Mouse (Mus musculus) neural tube, embryonic 10.5 days (tissue): Measurements from ENCODE around the gene Thap2.

ENCODE experiments used
- DNase-seq: peaks from one replicate; pipeline ENCODE4 v3.0.0-alpha.2; 2017; ENCODE audit warnings: low spot score; ENCODE audit errors: extremely low spot score

Gene Thap2

DNA sequence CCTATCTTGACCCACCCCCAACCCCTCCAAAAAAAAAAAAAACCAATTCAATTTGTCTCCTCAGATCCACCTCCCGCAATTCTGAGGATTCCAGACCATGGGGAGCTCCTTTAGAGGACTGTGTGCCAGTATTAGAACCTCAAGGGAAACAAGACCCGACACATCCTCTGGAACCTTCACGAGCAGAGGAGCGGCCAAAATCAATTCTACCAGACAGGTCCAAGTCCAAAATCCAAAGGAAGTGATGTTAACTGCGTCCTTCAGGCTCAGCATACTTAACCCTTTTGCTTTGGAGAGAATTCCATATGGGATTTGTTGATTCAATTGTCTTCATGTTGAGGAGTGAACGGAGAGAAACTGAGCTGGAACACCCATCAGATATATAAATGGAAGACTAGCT lies 29.2 kb downstream of the Thap2 start:
- DNase-seq, result no peak

DNA sequence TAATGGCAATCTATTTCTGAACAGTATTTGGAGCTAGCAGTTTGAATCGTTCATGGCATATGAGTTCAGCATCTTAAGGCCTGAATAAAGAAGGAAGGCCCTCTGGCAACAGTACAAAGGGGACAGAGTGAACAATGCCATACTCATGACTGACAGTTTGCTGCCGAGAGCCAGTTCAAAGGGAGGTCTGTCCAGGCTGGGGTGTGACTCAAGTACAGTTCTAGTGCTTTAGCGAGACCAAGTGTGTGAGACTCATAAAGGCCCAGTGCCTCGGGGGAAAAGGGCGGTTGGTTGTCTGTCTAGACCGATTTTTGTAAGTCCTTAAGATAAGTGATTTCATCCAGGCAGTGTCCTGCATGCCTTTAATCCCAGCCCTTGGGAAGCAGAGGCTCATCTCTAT lies 29.7 kb downstream of the Thap2 start:
- DNase-seq, result no peak

DNA sequence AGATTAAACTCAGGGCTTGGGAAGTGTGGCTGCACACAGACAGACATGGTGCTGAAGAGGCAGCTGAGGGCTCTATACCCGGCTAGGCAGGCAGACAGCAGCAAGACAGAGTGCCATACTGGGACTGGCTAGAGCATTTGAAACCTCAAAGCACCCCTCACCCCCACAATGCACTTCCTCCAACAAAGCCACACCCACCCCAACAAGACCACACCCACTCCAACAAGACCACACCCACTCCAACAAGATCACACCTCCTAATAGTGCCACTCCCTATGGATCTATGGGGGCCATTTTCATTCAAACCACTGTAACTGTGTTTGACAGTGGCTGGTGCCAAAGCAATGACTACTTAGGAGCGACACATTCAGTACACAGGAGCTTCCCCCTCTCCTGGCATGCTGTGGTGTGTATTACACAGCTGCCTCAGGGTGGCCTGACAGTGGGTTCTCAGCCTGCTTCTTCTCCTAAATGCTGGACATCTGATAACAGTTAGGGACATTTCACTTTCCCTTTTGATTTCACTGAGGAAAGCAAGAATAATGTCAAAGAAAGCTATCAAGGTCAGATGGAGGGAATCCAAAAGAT lies 33.3 kb downstream of the Thap2 start:
- DNase-seq, result no peak

DNA sequence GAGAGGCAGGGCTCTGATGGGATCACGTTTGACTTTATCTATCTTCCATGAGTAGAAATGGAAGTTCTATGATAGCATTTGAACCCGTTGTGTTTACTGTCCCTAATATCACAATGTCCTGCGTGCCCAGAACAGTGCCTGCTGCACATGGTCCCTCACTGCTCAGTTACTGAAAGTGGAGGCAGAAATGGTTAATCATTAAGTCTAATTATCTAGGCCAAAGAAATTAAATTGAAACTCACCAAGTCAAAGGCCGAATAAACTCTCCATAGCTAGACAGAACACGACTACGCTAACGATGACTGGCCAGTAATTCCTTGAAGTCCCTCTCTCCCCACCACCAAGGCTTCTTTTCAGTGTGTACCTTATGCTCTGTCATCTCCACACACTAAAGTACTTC lies 34.7 kb downstream of the Thap2 start:
- no peak for DNase-seq

DNA sequence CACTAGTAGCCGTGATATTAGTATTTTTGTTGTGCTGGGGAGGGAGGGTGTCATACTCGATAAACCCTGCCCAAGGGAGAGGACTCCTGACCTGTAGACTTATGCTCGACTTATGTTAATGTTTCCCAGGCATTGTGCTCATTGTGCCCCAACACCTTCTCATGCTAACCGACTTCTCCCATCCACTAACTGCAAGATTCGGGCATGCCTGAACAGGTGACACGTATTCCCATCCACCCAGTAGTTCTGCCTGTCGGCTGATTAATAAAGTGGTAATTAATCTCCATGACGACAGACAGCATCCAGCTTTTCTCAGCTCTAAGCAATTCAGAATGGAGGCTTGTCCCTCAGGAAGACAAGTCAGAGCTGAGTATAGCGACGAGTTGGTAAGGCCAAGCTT lies 35.2 kb downstream of the Thap2 start:
- no peak for DNase-seq

DNA sequence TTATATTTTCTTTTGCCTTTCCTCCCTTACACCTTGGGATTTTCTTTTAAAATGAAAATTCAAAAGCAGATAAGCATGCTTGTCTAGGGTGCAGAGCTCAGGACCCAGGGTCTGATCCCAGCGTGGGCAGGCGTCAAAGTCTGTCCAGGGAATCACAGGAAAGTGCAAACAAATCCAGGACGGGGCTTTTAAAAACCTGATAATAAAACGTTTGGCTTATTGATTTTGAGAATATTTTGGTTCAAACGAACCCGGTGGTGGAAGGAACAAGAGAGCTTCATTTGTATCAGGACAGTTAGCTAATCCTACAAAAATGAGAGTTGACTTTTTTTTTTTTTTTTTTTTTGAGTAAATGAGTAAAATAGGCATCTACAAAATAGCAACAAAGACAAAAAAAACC lies 36.1 kb downstream of the Thap2 start:
- DNase-seq, result no peak

DNA sequence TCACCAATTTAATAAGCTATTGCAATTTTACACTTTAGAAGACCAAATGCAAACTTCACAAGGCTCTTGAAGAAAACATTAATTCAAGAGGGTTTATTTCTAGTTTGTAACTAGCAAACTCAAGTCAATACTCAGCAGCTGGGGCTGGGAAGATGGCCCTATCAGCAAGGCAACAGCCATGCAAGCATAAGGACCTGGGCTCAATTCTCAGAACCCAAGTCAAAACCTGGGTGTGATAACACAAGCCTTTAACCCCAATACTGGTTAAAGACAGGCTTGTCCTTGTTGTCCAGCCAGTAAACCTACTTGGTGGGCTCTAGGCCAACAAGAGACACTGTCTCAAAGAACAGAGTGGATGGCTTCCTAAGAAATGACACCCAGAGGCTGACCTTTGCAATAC lies 37.8 kb downstream of the Thap2 start:
- DNase-seq, result no peak

DNA sequence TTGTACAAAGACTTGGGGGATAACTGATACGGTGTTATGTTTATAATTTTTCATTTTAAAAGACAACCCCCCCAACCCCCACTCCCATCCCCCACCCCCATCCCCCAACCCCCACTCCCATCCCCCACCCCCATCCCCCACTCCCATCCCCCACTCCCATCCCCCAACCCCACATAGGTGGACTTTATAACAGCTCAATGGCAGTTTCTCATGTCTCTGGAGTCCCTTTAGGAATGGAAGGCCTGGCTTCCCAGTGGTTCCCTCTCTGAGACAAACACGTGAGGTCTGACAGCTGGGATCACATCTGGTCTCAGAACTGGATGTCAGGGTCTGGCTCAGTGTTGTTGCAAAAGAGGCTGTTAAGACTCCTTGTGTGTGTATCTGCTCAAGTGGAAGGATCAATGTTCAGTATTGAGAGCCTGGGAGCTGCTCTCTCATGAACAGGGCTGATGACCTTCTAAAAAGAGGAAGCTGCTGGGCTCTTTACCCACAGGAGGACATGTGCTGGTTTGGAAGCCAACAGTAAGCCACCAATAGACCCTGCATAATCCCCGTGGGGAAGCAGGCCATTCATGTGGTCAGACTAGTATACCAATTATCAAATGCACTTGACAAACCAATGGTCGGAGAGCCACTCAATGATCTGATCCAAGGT lies 41.3 kb downstream of the Thap2 start:
- DNase-seq, result no peak

DNA sequence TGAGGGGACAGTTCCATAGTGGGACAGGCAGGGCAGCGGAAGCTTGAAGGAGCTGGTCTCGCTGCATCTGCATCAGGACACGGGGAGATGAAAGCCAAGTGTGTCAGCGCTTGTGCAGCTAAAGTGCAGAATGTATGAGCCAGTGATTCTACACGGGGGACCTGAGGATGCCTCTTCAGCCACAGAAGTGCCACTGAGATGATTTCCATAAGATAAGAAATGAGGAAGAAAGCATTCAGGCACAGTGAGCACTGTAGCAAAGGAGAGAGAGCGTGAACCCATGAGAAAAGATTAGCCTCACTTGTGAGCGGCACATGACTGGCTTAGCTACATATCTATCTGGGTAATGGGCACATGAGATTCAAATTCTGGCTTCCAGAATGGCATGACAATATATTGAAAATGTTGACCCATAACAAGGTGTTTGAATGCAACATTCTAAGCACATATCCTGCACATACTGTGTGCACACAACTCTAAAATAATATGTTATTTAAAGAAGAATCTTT lies 44.4 kb downstream of the Thap2 start:
- no peak for DNase-seq

DNA sequence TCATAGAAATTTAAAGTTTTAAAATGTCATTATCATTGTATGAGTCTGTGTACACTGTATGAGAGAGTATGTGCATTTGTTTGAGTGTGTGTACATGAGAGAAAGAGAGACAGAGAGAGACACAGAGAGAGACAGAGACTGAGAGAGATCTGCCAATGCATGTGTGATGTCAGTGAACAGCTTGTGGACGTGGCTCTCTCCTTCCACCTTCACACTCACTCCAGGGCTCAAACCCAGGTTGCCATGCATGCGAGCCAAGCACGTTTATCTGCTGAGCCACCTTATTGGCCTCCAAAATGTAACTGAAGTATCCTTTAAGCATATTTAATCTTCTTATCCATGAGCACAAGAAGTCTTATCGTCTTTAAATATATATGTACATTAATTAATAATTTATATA lies 47.3 kb downstream of the Thap2 start:
- DNase-seq, result no peak

DNA sequence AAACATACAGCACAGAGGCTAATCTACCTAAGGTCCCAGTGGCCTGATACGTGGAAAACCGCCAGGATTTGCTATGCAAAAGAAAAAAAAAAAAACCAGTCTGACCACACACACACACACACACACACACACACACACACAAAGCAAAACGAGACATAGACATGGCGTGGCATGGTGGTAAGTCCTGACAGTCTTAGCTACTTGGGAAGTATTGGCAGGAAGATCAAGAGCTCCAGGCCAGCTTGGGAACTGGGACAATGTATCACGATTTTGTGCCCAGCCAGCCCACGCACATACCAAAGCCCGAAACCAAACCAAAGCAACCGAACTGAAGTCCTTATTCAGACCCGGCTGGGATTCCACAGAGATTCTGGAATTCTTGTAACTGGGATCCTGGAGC lies 50.7 kb downstream of the Thap2 start:
- no peak for DNase-seq

DNA sequence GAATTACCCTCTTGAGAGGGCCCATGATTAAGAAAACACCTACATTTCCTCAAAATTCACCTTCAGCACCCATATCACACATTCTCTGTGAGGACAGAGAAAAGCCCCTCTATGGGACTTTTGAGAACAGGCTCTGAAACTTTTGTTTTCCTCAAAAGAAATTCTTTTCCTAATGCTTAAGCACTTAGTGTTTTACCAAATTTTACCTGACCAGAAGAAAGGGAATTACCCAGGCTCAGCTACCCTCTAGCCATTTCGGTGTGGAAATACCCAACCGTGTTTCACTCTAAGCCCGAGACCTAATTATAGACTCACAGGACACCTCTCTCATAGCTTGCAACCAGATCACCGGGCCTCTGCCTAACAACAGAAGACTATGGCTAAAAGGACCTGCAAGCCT lies 51.2 kb downstream of the Thap2 start:
- DNase-seq, result no peak

DNA sequence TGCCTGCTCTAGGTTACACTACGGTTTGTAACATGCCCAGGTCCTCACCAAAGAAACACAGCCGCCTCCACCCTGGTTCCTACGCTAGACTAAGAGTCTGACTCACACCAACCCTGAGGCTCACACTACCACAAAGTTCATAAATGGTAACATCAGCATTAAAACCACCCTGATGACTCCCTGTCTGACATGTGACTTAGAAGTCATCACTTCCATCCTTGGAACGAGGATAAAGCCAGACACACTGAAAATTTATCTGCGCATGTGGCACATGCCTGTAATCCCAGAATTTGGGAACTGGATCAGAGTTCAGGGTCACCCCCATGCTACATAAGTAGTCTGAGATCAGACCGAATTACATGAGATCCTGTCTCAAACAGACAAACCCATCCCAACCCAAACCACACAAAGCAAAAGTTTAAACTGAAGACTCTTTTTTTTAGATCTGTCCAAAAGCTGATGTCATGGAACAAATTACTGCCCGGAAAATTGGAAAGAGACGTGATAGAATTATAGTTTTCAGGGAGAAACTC lies 51.8 kb downstream of the Thap2 start:
- no peak for DNase-seq

DNA sequence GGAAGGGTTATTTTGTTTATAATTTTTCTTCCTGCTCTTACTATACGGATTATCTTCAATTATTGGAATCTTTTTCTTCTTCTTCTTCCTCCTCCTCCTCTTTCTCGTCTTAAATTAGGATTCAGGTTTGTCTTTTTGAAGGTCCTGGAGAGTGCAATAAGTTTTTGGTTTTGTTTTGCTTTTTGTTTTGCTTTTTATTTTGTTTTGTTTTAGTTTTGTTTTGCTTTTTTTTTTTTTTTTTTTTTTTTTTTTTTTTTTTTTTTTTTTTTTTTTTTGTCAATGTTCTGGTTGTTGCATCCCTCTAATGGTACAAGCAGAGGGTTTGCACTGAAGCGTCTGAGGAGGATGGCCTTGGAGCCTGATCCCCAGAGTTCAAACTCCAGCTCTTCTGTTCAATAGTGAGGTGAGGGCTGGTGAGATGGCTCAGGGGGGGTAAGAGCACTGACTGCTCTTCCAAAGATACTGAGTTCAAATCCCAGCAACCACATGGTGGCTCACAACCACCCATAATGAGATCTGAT lies 55.2 kb downstream of the Thap2 start:
- no peak for DNase-seq

DNA sequence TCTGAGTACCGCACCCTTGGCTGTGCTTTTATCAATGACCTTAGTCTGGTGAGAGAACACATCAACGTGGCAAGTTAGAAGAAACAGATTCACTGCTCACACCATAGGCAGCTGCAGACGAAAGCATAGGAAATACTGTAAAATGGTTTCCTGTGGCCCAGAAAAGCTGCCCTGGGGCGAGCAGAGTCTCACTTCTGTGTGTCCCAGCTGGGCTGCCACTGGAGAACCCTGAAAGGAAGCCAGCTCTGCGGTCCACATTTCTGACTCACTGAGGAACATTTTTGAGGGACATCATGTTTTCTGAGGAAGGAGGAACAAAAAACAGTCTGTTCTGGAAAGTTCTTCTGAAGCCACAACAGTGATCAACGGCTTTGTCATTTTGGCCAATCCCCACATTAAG lies 55.7 kb downstream of the Thap2 start:
- no peak for DNase-seq

DNA sequence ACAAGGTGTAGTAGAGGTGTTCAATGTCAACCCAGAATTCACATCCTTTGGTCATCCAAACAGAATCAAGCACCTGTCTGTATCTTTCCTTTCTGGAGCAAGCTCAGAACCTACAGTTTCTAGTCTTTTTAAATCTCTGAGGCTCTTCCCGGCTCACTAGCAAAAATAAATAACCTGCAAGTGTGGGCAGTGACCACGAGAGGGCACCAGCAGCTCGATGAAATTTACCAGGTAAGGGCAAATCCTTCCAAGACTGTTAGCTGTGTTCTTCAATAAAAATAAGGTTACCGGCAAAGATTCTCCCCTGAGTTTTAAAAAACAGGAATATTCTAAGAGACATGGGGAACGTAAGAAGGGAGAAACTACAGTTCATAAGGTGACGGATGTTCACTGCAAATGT lies 60.9 kb downstream of the Thap2 start:
- peak; percentile 70 for DNase-seq

DNA sequence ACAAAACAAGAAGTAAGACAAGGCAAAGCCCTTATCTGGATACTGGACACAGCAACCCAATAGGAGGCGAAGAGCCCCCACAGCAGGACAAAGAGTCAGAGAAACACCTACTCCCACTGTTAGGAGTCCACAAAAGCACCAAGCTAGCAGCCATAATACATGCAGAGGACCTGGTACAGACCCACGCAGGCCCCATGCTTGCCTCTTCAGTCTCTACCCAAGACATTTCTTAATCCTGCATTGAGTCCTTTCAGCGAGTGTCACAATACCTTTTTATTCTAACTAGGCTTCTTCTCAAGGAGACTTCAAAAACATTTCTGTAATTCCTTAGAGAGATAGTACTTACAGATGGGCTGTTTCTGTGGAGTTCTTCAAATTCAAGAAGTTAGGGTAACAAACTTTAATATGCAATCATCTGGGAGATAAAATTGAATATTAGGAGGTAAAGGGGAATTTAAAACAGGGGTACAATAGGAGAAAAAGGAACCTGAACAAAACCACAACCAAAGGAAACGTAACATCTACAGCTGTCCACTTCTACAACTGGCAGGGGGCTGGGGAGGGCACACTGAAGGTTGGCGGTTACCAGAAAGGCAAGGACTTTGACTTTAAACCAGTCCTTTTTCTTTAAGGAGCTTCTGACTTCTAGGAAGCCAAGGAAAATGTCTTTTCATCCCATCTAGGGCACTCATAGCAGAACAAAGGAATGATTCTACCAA lies 62.8 kb downstream of the Thap2 start:
- DNase-seq, result no peak
